Mouse (Mus musculus): ENCODE data around the gene Nans. TPM values are rescaled to one million over a fixed set of nuclear protein-coding genes. Genes with fewer than 3 reads are reported as not detected.

The Nans gene
- polyA plus RNA-seq, 2 experiments, result 82.4 to 84.5 TPM

DNA sequence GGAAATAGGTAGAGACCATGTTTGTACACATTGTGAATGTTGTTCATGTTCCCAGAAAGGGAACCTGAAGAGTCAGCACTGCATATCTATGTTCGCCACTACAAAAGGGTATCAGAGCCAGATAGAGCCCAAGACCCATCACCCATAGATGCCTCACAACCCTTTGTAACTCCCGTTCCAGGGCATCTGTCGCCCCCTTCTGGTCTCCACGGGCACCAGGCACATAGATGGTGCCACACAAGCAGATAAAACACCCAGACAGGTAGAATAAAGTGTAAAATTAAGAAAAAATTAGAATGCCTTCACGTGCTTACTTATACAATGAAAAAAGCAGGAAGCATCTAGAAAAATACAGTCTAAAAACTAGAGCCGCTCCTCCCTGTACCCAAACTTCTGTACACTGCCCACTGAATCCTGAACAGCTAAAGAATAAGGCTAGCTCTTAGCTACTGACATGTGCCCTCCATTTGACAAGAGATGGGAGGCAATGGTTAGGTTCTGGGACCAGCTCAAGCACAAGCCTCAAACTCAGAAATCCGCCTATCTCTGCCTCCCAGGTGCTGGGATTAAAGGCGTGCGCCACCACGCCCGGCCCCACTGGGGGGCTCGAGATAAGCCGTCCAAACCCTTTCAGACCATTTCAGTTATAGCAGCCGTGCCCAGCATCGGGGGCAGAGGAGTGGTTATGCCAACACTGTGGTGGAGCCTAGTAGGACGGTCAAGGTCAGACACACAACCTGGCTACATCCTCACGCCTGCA is 37.9 kb downstream of the Nans start:
- Histone ChIP-seq H3K9ac (ENCODE audit: low read depth, low read length, severe bottlenecking) (no peak overlapping the region), H3K9me3 (ENCODE audit: control insufficient read depth, low read length) (no peaks in the 10 kb centered on the region), H3K4me2 (replicated peaks; ENCODE audit: low read depth, low read length, severe bottlenecking) (peak overlapping the region; percentile 45), H3K4me3 (replicated peaks; ENCODE audit: low read length) (peak overlapping the region; percentile 21), H3K4me1 (ENCODE audit: control insufficient read depth, insufficient read depth, low read length) (no peaks in the 10 kb centered on the region), H3K27ac (replicated peaks; ENCODE audit: low read depth, low read length) (no peak overlapping the region), H3K36me3 (ENCODE audit: control insufficient read depth, insufficient read depth, low read length) (no peaks in the 10 kb centered on the region), H3K27me3 (ENCODE audit: control insufficient read depth, insufficient read depth, low read length) (no peaks in the 10 kb centered on the region)
- whole genome bisulfite sequencing, result 36% methylated on average over 17 of the region's 17 CpGs
- ATAC-seq (ENCODE audit: low FRiP score, low read depth) (no peak), DNase-seq (ENCODE audit: low spot score) (no peak)
- TF ChIP-seq POLR2A (IDR thresholded peaks at IDR 0.05; ENCODE audit: borderline replicate concordance, extremely low read depth, insufficient read depth, insufficient read length), result no peak

DNA sequence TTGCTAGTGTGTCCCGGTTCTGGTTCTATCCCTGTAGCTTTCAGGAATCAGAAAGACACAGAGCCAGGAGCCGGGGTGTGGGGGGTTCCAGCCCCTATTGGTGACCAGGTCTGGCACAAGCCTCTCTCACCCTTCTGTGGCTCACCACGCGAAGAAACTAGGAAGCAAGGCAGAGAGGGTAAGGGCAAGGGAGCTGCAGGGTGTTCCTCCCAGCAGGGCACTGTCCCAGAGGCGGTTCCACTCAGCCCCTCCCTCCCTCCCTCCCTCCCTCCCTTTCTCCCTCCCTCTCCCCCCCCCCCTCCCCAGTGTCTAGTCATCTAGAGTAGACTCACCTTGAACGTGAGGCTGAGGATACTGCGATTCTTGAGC is 38.5 kb downstream of the Nans start:
- WGBS, result 2% methylated on average over 6 of the region's 7 CpGs
- Histone ChIP-seq H3K9ac (ENCODE audit: low read depth, low read length, severe bottlenecking) (no peak overlapping the region), H3K4me3 (replicated peaks; ENCODE audit: low read length) (peak overlapping the region; percentile 21), H3K27ac (replicated peaks; ENCODE audit: low read depth, low read length) (no peak overlapping the region), H3K9me3 (ENCODE audit: control insufficient read depth, low read length) (no peaks in the 10 kb centered on the region), H3K4me1 (ENCODE audit: control insufficient read depth, insufficient read depth, low read length) (no peaks in the 10 kb centered on the region), H3K27me3 (ENCODE audit: control insufficient read depth, insufficient read depth, low read length) (peaks cover 3% of the 10 kb centered on the region; the same call in 1 of the 2 replicates), H3K36me3 (ENCODE audit: control insufficient read depth, insufficient read depth, low read length) (no peaks in the 10 kb centered on the region), H3K4me2 (replicated peaks; ENCODE audit: low read depth, low read length, severe bottlenecking) (peak overlapping the region; percentile 45)
- DNase-seq (ENCODE audit: low spot score), result no peak
- TF ChIP-seq POLR2A (IDR thresholded peaks at IDR 0.05; ENCODE audit: borderline replicate concordance, extremely low read depth, insufficient read depth, insufficient read length), result no peak
- no peak for ATAC-seq (ENCODE audit: low FRiP score, low read depth)

DNA sequence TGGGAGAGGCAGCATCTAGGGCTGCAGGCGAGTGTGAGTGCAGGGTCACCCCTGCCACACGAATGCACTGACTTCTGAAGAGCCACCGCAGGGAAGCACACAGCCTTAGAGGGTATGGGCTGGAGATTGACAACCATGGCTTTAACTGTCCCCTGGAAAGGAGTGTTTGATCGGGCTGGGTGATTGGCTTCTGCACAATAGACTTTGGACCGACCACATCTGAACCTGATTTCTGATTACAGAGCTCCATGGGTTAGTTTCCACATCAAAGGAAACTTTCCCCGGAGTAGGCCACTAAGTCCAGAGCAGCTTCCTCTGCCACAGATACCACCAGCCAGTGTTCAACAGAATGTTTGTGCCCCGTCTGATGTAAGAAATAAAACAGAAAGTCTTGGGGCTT is 40.7 kb downstream of the Nans start:
- no peaks in the 10 kb centered on the region for H3K9me3 ChIP-seq (ENCODE audit: control insufficient read depth, low read length)
- H3K36me3 ChIP-seq (ENCODE audit: control insufficient read depth, insufficient read depth, low read length), result no peaks in the 10 kb centered on the region
- no peak for ATAC-seq (ENCODE audit: low FRiP score, low read depth)
- H3K4me1 ChIP-seq (ENCODE audit: control insufficient read depth, insufficient read depth, low read length), result 0 out of 2 replicates have a peak, but pooled peaks cover 3% of the 10 kb centered on the region
- TF ChIP-seq POLR2A (IDR thresholded peaks at IDR 0.05; ENCODE audit: borderline replicate concordance, extremely low read depth, insufficient read depth, insufficient read length), result no peak
- no peak overlapping the region for H3K4me2 ChIP-seq (replicated peaks; ENCODE audit: low read depth, low read length, severe bottlenecking)
- 33% methylated on average over 7 of the region's 7 CpGs for WGBS
- no peak overlapping the region for H3K9ac ChIP-seq (ENCODE audit: low read depth, low read length, severe bottlenecking)
- no peak overlapping the region for H3K27ac ChIP-seq (replicated peaks; ENCODE audit: low read depth, low read length)
- DNase-seq (ENCODE audit: low spot score), result no peak
- peaks cover 19% of the 10 kb centered on the region for H3K27me3 ChIP-seq (ENCODE audit: control insufficient read depth, insufficient read depth, low read length)
- H3K4me3 ChIP-seq (replicated peaks; ENCODE audit: low read length), result no peak overlapping the region

DNA sequence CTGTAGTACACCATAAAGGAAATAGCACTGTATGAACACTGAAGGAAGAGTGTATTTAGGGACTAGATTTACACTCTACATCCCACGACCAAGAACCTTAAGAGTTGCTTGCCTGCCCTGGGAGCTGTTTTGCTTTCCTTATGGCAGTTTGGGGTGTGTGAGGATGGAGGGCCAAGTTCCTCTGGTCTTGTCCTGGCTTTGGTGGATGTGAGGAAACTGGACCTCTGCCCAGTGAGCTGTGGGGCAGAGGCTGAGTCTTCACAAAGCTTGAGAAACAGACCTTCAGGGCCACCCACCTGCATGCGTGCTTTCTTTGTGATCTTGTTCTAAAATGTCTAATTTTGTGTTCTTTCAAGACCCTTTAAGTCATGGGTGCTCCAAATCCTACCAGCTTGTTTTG is 43.5 kb downstream of the Nans start:
- H3K4me3 ChIP-seq (replicated peaks; ENCODE audit: low read length), result no peak overlapping the region
- peaks cover 40% of the 10 kb centered on the region for H3K27me3 ChIP-seq (ENCODE audit: control insufficient read depth, insufficient read depth, low read length)
- WGBS, result 85% methylated on average over 2 of the region's 2 CpGs
- no peak overlapping the region for H3K9ac ChIP-seq (ENCODE audit: low read depth, low read length, severe bottlenecking)
- no peak for ATAC-seq (ENCODE audit: low FRiP score, low read depth)
- H3K36me3 ChIP-seq (ENCODE audit: control insufficient read depth, insufficient read depth, low read length), result no peaks in the 10 kb centered on the region
- no peak overlapping the region for H3K27ac ChIP-seq (replicated peaks; ENCODE audit: low read depth, low read length)
- H3K4me2 ChIP-seq (replicated peaks; ENCODE audit: low read depth, low read length, severe bottlenecking), result no peak overlapping the region
- H3K4me1 ChIP-seq (ENCODE audit: control insufficient read depth, insufficient read depth, low read length), result peaks cover 8% of the 10 kb centered on the region; the same call in 1 of the 2 replicates
- no peak for DNase-seq (ENCODE audit: low spot score)
- TF ChIP-seq POLR2A (IDR thresholded peaks at IDR 0.05; ENCODE audit: borderline replicate concordance, extremely low read depth, insufficient read depth, insufficient read length), result no peak
- no peaks in the 10 kb centered on the region for H3K9me3 ChIP-seq (ENCODE audit: control insufficient read depth, low read length)

- no peak overlapping the region for H3K4me3 ChIP-seq (replicated peaks; ENCODE audit: low read length)
- H3K27ac ChIP-seq (replicated peaks; ENCODE audit: low read depth, low read length), result no peak overlapping the region
- H3K36me3 ChIP-seq (ENCODE audit: control insufficient read depth, insufficient read depth, low read length), result no peaks in the 10 kb centered on the region
- peaks cover 8% of the 10 kb centered on the region; the same call in 1 of the 2 replicates for H3K4me1 ChIP-seq (ENCODE audit: control insufficient read depth, insufficient read depth, low read length)
- H3K27me3 ChIP-seq (ENCODE audit: control insufficient read depth, insufficient read depth, low read length), result peaks cover 40% of the 10 kb centered on the region
- ATAC-seq (ENCODE audit: low FRiP score, low read depth) (no peak), DNase-seq (ENCODE audit: low spot score) (no peak)
- H3K9me3 ChIP-seq (ENCODE audit: control insufficient read depth, low read length), result no peaks in the 10 kb centered on the region
- TF ChIP-seq POLR2A (IDR thresholded peaks at IDR 0.05; ENCODE audit: borderline replicate concordance, extremely low read depth, insufficient read depth, insufficient read length), result no peak
- 72% methylated on average over 7 of the region's 7 CpGs for WGBS
- H3K4me2 ChIP-seq (replicated peaks; ENCODE audit: low read depth, low read length, severe bottlenecking), result no peak overlapping the region
- no peak overlapping the region for H3K9ac ChIP-seq (ENCODE audit: low read depth, low read length, severe bottlenecking)
Observed at GRCm38 (mm10) chr4:46532926-46533325, 43.9 kb downstream of the Nans start.

Data from limb, embryonic 14.5 days (tissue).